Mouse (Mus musculus): ENCODE measurements around the gene Cfap61. TPM values are rescaled to one million over a fixed set of nuclear protein-coding genes. Genes with fewer than 3 reads are reported as not detected.

Gene Cfap61
- polyA plus RNA-seq, 1 experiment from 2014 or later: 0.24 TPM

- H3K4me1 ChIP-seq (replicated peaks; ENCODE audit: control insufficient read depth, insufficient read depth, low read length): no peaks in the 10 kb centered on the region; the same call in 1 of the 2 replicates
- WGBS: 47% methylated on average over 4 of the region's 4 CpGs
- H3K9me3 ChIP-seq (ENCODE audit: control insufficient read depth, low read length): no peaks in the 10 kb centered on the region
- H3K4me2 ChIP-seq (ENCODE audit: low read length): no peak overlapping the region
- no peak overlapping the region for H3K4me3 ChIP-seq (ENCODE audit: low read depth, low read length)
- H3K9ac ChIP-seq (ENCODE audit: low read length): no peak overlapping the region
- no peak overlapping the region for H3K27ac ChIP-seq (ENCODE audit: low read depth)
- no peak for ATAC-seq (replicated peaks; ENCODE audit: low FRiP score, low TSS enrichment, low read depth)
- H3K27me3 ChIP-seq (replicated peaks; ENCODE audit: control insufficient read depth, insufficient read depth, low read length): peaks cover 16% of the 10 kb centered on the region
- no peak for DNase-seq (ENCODE audit: low spot score)
- H3K36me3 ChIP-seq (ENCODE audit: control insufficient read depth, insufficient read depth, low read length): no peaks in the 10 kb centered on the region
These were observed 276.4 kb downstream of the Cfap61 start for GRCm38 (mm10) chr2:146210968-146211367.

- H3K4me1 ChIP-seq (replicated peaks; ENCODE audit: control insufficient read depth, insufficient read depth, low read length): peaks cover 4% of the 10 kb centered on the region; the same call in 1 of the 2 replicates
- no peak overlapping the region for H3K4me3 ChIP-seq (ENCODE audit: low read depth, low read length)
- H3K9me3 ChIP-seq (ENCODE audit: control insufficient read depth, low read length): no peaks in the 10 kb centered on the region
- no peak overlapping the region for H3K27ac ChIP-seq (ENCODE audit: low read depth)
- H3K4me2 ChIP-seq (ENCODE audit: low read length): no peak overlapping the region
- no peak; the same call in 1 of the 2 replicates for ATAC-seq (replicated peaks; ENCODE audit: low FRiP score, low TSS enrichment, low read depth)
- WGBS: 3% methylated on average over 9 of the region's 9 CpGs
- no peak overlapping the region for H3K9ac ChIP-seq (ENCODE audit: low read length)
- peak; percentile 60 for DNase-seq (ENCODE audit: low spot score)
- H3K27me3 ChIP-seq (replicated peaks; ENCODE audit: control insufficient read depth, insufficient read depth, low read length): peaks cover 50% of the 10 kb centered on the region
- H3K36me3 ChIP-seq (ENCODE audit: control insufficient read depth, insufficient read depth, low read length): no peaks in the 10 kb centered on the region
These were observed 280.1 kb downstream of the Cfap61 start for GRCm38 (mm10) chr2:146214715-146215114.

GRCm38 (mm10) chr2:146216111-146217064 is 281.8 kb downstream of the Cfap61 start:
- Histone ChIP-seq H3K4me2 (ENCODE audit: low read length) (no peak overlapping the region), H3K27ac (ENCODE audit: low read depth) (no peak overlapping the region), H3K4me3 (ENCODE audit: low read depth, low read length) (no peak overlapping the region), H3K36me3 (ENCODE audit: control insufficient read depth, insufficient read depth, low read length) (no peaks in the 10 kb centered on the region), H3K9me3 (ENCODE audit: control insufficient read depth, low read length) (no peaks in the 10 kb centered on the region), H3K27me3 (replicated peaks; ENCODE audit: control insufficient read depth, insufficient read depth, low read length) (peaks cover 66% of the 10 kb centered on the region), H3K4me1 (replicated peaks; ENCODE audit: control insufficient read depth, insufficient read depth, low read length) (peaks cover 10% of the 10 kb centered on the region), H3K9ac (ENCODE audit: low read length) (no peak overlapping the region)
- no peak for DNase-seq (ENCODE audit: low spot score)
- ATAC-seq (replicated peaks; ENCODE audit: low FRiP score, low TSS enrichment, low read depth): no peak
- 15% methylated on average over 14 of the region's 14 CpGs for WGBS

GRCm38 (mm10) chr2:146217227-146217980 is 282.8 kb downstream of the Cfap61 start:
- no peaks in the 10 kb centered on the region for H3K9me3 ChIP-seq (ENCODE audit: control insufficient read depth, low read length)
- WGBS: 3% methylated on average over 16 of the region's 16 CpGs
- H3K9ac ChIP-seq (ENCODE audit: low read length): no peak overlapping the region
- no peak overlapping the region for H3K4me2 ChIP-seq (ENCODE audit: low read length)
- H3K27ac ChIP-seq (ENCODE audit: low read depth): no peak overlapping the region
- no peak overlapping the region; the same call in 1 of the 2 replicates for H3K4me3 ChIP-seq (ENCODE audit: low read depth, low read length)
- peak; percentile 63 for DNase-seq (ENCODE audit: low spot score)
- H3K4me1 ChIP-seq (replicated peaks; ENCODE audit: control insufficient read depth, insufficient read depth, low read length): peaks cover 18% of the 10 kb centered on the region
- H3K36me3 ChIP-seq (ENCODE audit: control insufficient read depth, insufficient read depth, low read length): no peaks in the 10 kb centered on the region
- peaks cover 76% of the 10 kb centered on the region for H3K27me3 ChIP-seq (replicated peaks; ENCODE audit: control insufficient read depth, insufficient read depth, low read length)
- 0 out of 2 replicates have a peak, but pooled peaks have one; percentile 4 for ATAC-seq (replicated peaks; ENCODE audit: low FRiP score, low TSS enrichment, low read depth)

GRCm38 (mm10) chr2:146218161-146218691 is 283.6 kb downstream of the Cfap61 start:
- Histone ChIP-seq H3K27me3 (replicated peaks; ENCODE audit: control insufficient read depth, insufficient read depth, low read length) (peaks cover 81% of the 10 kb centered on the region), H3K4me1 (replicated peaks; ENCODE audit: control insufficient read depth, insufficient read depth, low read length) (peaks cover 20% of the 10 kb centered on the region), H3K9me3 (ENCODE audit: control insufficient read depth, low read length) (no peaks in the 10 kb centered on the region), H3K9ac (ENCODE audit: low read length) (no peak overlapping the region), H3K27ac (ENCODE audit: low read depth) (no peak overlapping the region), H3K4me3 (ENCODE audit: low read depth, low read length) (peak overlapping the region; percentile 22), H3K4me2 (ENCODE audit: low read length) (peak overlapping the region; percentile 35), H3K36me3 (ENCODE audit: control insufficient read depth, insufficient read depth, low read length) (no peaks in the 10 kb centered on the region)
- WGBS: 1% methylated on average over 40 of the region's 40 CpGs
- ATAC-seq (replicated peaks; ENCODE audit: low FRiP score, low TSS enrichment, low read depth) (no peak), DNase-seq (ENCODE audit: low spot score) (peak; percentile 58)

- peak; percentile 73 for DNase-seq (ENCODE audit: low spot score)
- Histone ChIP-seq H3K27me3 (replicated peaks; ENCODE audit: control insufficient read depth, insufficient read depth, low read length) (peaks cover 88% of the 10 kb centered on the region), H3K9ac (ENCODE audit: low read length) (no peak overlapping the region), H3K9me3 (ENCODE audit: control insufficient read depth, low read length) (no peaks in the 10 kb centered on the region), H3K4me2 (ENCODE audit: low read length) (no peak overlapping the region), H3K4me3 (ENCODE audit: low read depth, low read length) (no peak overlapping the region), H3K27ac (ENCODE audit: low read depth) (no peak overlapping the region), H3K36me3 (ENCODE audit: control insufficient read depth, insufficient read depth, low read length) (no peaks in the 10 kb centered on the region), H3K4me1 (replicated peaks; ENCODE audit: control insufficient read depth, insufficient read depth, low read length) (peaks cover 23% of the 10 kb centered on the region)
- no peak for ATAC-seq (replicated peaks; ENCODE audit: low FRiP score, low TSS enrichment, low read depth)
- WGBS: 4% methylated on average over 19 of the region's 19 CpGs
These were observed 284.4 kb downstream of the Cfap61 start for GRCm38 (mm10) chr2:146218881-146219535.

GRCm38 (mm10) chr2:146219791-146220190 is 285.2 kb downstream of the Cfap61 start:
- no peak overlapping the region for H3K4me2 ChIP-seq (ENCODE audit: low read length)
- no peak overlapping the region for H3K9ac ChIP-seq (ENCODE audit: low read length)
- no peak overlapping the region for H3K4me3 ChIP-seq (ENCODE audit: low read depth, low read length)
- H3K9me3 ChIP-seq (ENCODE audit: control insufficient read depth, low read length): no peaks in the 10 kb centered on the region
- H3K4me1 ChIP-seq (replicated peaks; ENCODE audit: control insufficient read depth, insufficient read depth, low read length): peaks cover 23% of the 10 kb centered on the region
- WGBS: 12% methylated on average over 11 of the region's 11 CpGs
- ATAC-seq (replicated peaks; ENCODE audit: low FRiP score, low TSS enrichment, low read depth) (no peak), DNase-seq (ENCODE audit: low spot score) (no peak)
- H3K27ac ChIP-seq (ENCODE audit: low read depth): no peak overlapping the region
- H3K36me3 ChIP-seq (ENCODE audit: control insufficient read depth, insufficient read depth, low read length): no peaks in the 10 kb centered on the region
- H3K27me3 ChIP-seq (replicated peaks; ENCODE audit: control insufficient read depth, insufficient read depth, low read length): peaks cover 95% of the 10 kb centered on the region

GRCm38 (mm10) chr2:146220591-146221075 is 286.0 kb downstream of the Cfap61 start:
- DNase-seq (ENCODE audit: low spot score): peak; percentile 59
- WGBS: 1% methylated on average over 24 of the region's 24 CpGs
- H3K27ac ChIP-seq (ENCODE audit: low read depth): no peak overlapping the region
- H3K4me1 ChIP-seq (replicated peaks; ENCODE audit: control insufficient read depth, insufficient read depth, low read length): peaks cover 23% of the 10 kb centered on the region
- no peaks in the 10 kb centered on the region for H3K9me3 ChIP-seq (ENCODE audit: control insufficient read depth, low read length)
- no peak overlapping the region for H3K9ac ChIP-seq (ENCODE audit: low read length)
- H3K36me3 ChIP-seq (ENCODE audit: control insufficient read depth, insufficient read depth, low read length): no peaks in the 10 kb centered on the region
- peak overlapping the region; percentile 94; the same call in 1 of the 2 replicates for H3K4me2 ChIP-seq (ENCODE audit: low read length)
- H3K27me3 ChIP-seq (replicated peaks; ENCODE audit: control insufficient read depth, insufficient read depth, low read length): peaks cover 96% of the 10 kb centered on the region
- ATAC-seq (replicated peaks; ENCODE audit: low FRiP score, low TSS enrichment, low read depth): no peak
- H3K4me3 ChIP-seq (ENCODE audit: low read depth, low read length): peak overlapping the region; percentile 50; the same call in 1 of the 2 replicates

All from intestine, embryonic 14.5 days (tissue).